Mouse (Mus musculus) C2C12 (cell line): ENCODE results near the gene Cdc42se2.

Experiments
- CTCF ChIP-seq: IDR thresholded peaks from one replicate; pipeline ENCODE4 v1.5.1; 2011; ENCODE audit not compliant: control insufficient read depth, insufficient read depth, insufficient read length
- FOSL1 ChIP-seq: IDR thresholded peaks from one replicate; pipeline ENCODE4 v1.8.0; 2011; ENCODE audit warnings: mild to moderate bottlenecking, low read length; ENCODE audit not compliant: poor library complexity, insufficient read depth, severe bottlenecking
- MYOD1 ChIP-seq: IDR thresholded peaks from one replicate; pipeline ENCODE4 v1.6.1; 2011; ENCODE audit warnings: low read depth; ENCODE audit not compliant: control insufficient read depth, insufficient read length
- MYOG ChIP-seq: IDR thresholded peaks from one replicate; pipeline ENCODE4 v1.6.1; 2011; ENCODE audit not compliant: control insufficient read depth, insufficient read length; ENCODE audit errors: extremely low read depth

DNA sequence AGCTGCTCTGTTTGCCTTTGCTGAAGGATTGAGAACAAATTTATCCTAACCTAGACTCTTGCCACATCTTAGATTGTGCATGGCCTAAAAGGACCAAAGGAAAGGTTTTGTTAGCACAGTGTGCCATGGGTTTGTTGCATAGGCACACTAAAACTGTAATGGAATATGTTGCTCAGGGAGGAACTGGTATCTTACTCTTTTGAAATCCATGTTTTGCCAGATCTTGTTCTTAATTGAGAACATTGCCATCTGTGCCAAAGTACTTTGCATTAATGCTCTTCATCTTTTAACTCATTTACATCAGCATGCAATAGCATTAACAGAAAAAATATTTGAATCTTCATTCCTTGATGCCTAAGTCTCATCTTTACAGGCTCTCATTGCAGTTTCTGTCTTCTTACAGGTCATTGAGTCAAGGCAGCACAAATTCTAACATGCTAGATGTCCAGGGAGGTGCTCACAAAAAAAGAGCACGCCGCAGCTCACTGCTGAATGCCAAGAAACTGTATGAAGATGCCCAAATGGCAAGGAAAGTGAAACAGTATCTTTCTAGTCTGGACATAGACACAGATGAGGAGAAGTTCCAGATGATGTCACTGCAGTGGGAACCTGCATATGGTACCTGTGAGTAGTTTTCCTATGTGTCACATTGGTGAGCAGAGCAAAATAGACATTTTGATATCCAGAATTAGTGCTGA, 111.5 kb downstream of the Cdc42se2 start:
- TF ChIP-seq FOSL1 (no peak), CTCF (no peak), MYOG (no peak), MYOD1 (no peak)
